Mouse (Mus musculus) MEL (cell line): ENCODE results near the gene Pdlim5. TPM values are rescaled to one million over a fixed set of nuclear protein-coding genes. Genes with fewer than 3 reads are reported as not detected.

Experiments used
- DNase-seq: peaks from one replicate; pipeline ENCODE4 v3.0.0; 2011; ENCODE audit warnings: low read depth, low spot score
- H3K27ac ChIP-seq: 2 replicates; pipeline ENCODE4 v1.5.1; 2012; ENCODE audit warnings: low read depth, mild to moderate bottlenecking, control low read depth, low read length, moderate library complexity; ENCODE audit not compliant: control insufficient read depth
- H3K27me3 ChIP-seq, 2 experiments: fragments of 150-350 bp in 1 of 2; sonication (generic) in 1 of 2; 2 replicates each; pipeline ENCODE4 v1.6.1; 2012; ENCODE audit warnings: low read length in 2 of 2, mild to moderate bottlenecking in 2 of 2, improper control_type of control experiment in 1 of 2, moderate library complexity in 1 of 2; ENCODE audit not compliant: insufficient read depth in 2 of 2, control insufficient read depth in 1 of 2
- H3K36me3 ChIP-seq, 2 experiments: 2 replicates each; pipeline ENCODE4 v1.6.1; 2012 to 2014; ENCODE audit warnings: low read length in 2 of 2, improper control_type of control experiment in 1 of 2, inconsistent platforms in 1 of 2, mild to moderate bottlenecking in 1 of 2; ENCODE audit not compliant: insufficient read depth in 2 of 2, control insufficient read depth in 1 of 2
- H3K4me1 ChIP-seq, 2 experiments: fragments of 150-350 bp in 1 of 2; sonication (generic) in 1 of 2; 2 replicates each; pipeline ENCODE4 v1.6.1; 2012; ENCODE audit warnings: low read length in 2 of 2, improper control_type of control experiment in 1 of 2, mild to moderate bottlenecking in 1 of 2; ENCODE audit not compliant: insufficient read depth in 2 of 2, control insufficient read depth in 1 of 2
- H3K4me3 ChIP-seq, 2 experiments: fragments of 150-350 bp in 1 of 2; sonication (generic) in 1 of 2; 2 replicates each; pipeline ENCODE4 v1.5.1; 2012; ENCODE audit warnings: low read depth in 2 of 2, low read length in 2 of 2, mild to moderate bottlenecking in 2 of 2, moderate library complexity in 2 of 2, control low read depth in 1 of 2, improper control_type of control experiment in 1 of 2; ENCODE audit not compliant: control insufficient read depth in 1 of 2, insufficient read depth in 1 of 2
- H3K79me2 ChIP-seq: 2 replicates; pipeline ENCODE4 v1.6.1; 2012; ENCODE audit warnings: mild to moderate bottlenecking, low read length, moderate library complexity; ENCODE audit not compliant: control insufficient read depth, poor library complexity, insufficient read depth
- H3K9ac ChIP-seq: 2 replicates; pipeline ENCODE4 v1.6.1; 2012; ENCODE audit warnings: low read depth, mild to moderate bottlenecking, control low read depth, low read length, moderate library complexity; ENCODE audit not compliant: control insufficient read depth, poor library complexity, severe bottlenecking
- H3K9me3 ChIP-seq: fragments of 150-350 bp; sonication (generic); replicated peaks from 2 replicates; pipeline ENCODE4 v1.6.1; 2012; ENCODE audit warnings: mild to moderate bottlenecking, low read length, improper control_type of control experiment, moderate library complexity; ENCODE audit not compliant: insufficient read depth
- BHLHE40 ChIP-seq: IDR thresholded peaks from 2 replicates; pipeline ENCODE4 v1.6.1; 2012; ENCODE audit warnings: low read depth, mild to moderate bottlenecking, inconsistent platforms, low read length, improper control_type of control experiment, borderline replicate concordance
- EP300 ChIP-seq, 2 experiments: IDR thresholded peaks; 2 replicates each; pipeline ENCODE4 v1.6.1; 2011; ENCODE audit warnings: improper control_type of control experiment in 2 of 2, low read length in 2 of 2, low read depth in 1 of 2, mild to moderate bottlenecking in 1 of 2
- ETS1 ChIP-seq: IDR thresholded peaks from 2 replicates; pipeline ENCODE4 v1.6.1; 2012; ENCODE audit warnings: low read depth, mild to moderate bottlenecking, inconsistent platforms, low read length, improper control_type of control experiment, moderate library complexity
- GABPA ChIP-seq: IDR thresholded peaks from 2 replicates; pipeline ENCODE4 v1.6.1; 2012; ENCODE audit warnings: low read depth, mild to moderate bottlenecking, inconsistent platforms, low read length, improper control_type of control experiment, moderate library complexity
- HCFC1 ChIP-seq: IDR thresholded peaks from 2 replicates; pipeline ENCODE4 v1.6.1; 2012; ENCODE audit warnings: low read depth, mild to moderate bottlenecking, inconsistent platforms, low read length, improper control_type of control experiment, moderate library complexity
- JUND ChIP-seq: IDR thresholded peaks from 2 replicates; pipeline ENCODE4 v1.6.1; 2011; ENCODE audit warnings: low read depth, mild to moderate bottlenecking, improper control_type of control experiment, low read length
- KAT2A ChIP-seq: conservative IDR thresholded peaks from 2 replicates; pipeline ENCODE4 v1.6.1; 2012; ENCODE audit warnings: low read depth, low read length, improper control_type of control experiment, inconsistent platforms
- MAFK ChIP-seq: IDR thresholded peaks from 2 replicates; pipeline ENCODE4 v1.6.1; 2011; ENCODE audit warnings: low read depth, mild to moderate bottlenecking, low read length, improper control_type of control experiment, borderline replicate concordance
- MAX ChIP-seq: IDR thresholded peaks from 2 replicates; pipeline ENCODE4 v1.6.1; 2011; ENCODE audit warnings: low read length, improper control_type of control experiment
- MAZ ChIP-seq: IDR thresholded peaks from 2 replicates; pipeline ENCODE4 v1.6.1; 2012; ENCODE audit warnings: low read depth, mild to moderate bottlenecking, inconsistent platforms, low read length, improper control_type of control experiment
- MEF2A ChIP-seq: IDR thresholded peaks from 2 replicates; pipeline ENCODE4 v1.6.1; 2014; ENCODE audit warnings: low read depth, mild to moderate bottlenecking, inconsistent platforms, low read length, improper control_type of control experiment; ENCODE audit not compliant: poor library complexity, insufficient replicate concordance, severe bottlenecking; ENCODE audit errors: extremely low read depth
- MXI1 ChIP-seq: IDR thresholded peaks from 2 replicates; pipeline ENCODE4 v1.6.1; 2011; ENCODE audit warnings: mild to moderate bottlenecking, low read depth, low read length, improper control_type of control experiment
- NRF1 ChIP-seq: IDR thresholded peaks from 2 replicates; pipeline ENCODE4 v1.6.1; 2014; ENCODE audit warnings: low read depth, mild to moderate bottlenecking, inconsistent platforms, low read length, improper control_type of control experiment, moderate library complexity; ENCODE audit not compliant: poor library complexity, insufficient read depth, severe bottlenecking
- RCOR1 ChIP-seq: IDR thresholded peaks from 2 replicates; pipeline ENCODE4 v1.6.1; 2012; ENCODE audit warnings: low read depth, mild to moderate bottlenecking, inconsistent platforms, low read length, improper control_type of control experiment
- SIN3A ChIP-seq: IDR thresholded peaks from 2 replicates; pipeline ENCODE4 v1.6.1; 2012; ENCODE audit warnings: low read length, improper control_type of control experiment, inconsistent platforms
- SMC3 ChIP-seq: IDR thresholded peaks from 2 replicates; pipeline ENCODE4 v1.6.1; 2011; ENCODE audit warnings: low read depth, low read length, improper control_type of control experiment
- TAL1 ChIP-seq: IDR thresholded peaks from 2 replicates; pipeline ENCODE4 v1.6.1; 2012; ENCODE audit warnings: mild to moderate bottlenecking, inconsistent platforms, low read length, moderate library complexity, mixed read lengths
- TBP ChIP-seq: IDR thresholded peaks from 2 replicates; pipeline ENCODE4 v1.8.0; 2011; ENCODE audit warnings: low read depth, low read length, improper control_type of control experiment
- TCF12 ChIP-seq: IDR thresholded peaks from 2 replicates; pipeline ENCODE4 v1.6.1; 2014; ENCODE audit warnings: low read depth, mild to moderate bottlenecking, inconsistent platforms, low read length, improper control_type of control experiment, moderate library complexity
- USF2 ChIP-seq, 2 experiments: IDR thresholded peaks; 2 replicates each; pipeline ENCODE4 v1.6.1; 2011 to 2012; ENCODE audit warnings: improper control_type of control experiment in 2 of 2, low read length in 2 of 2, borderline replicate concordance in 1 of 2, inconsistent platforms in 1 of 2, low read depth in 1 of 2, mild to moderate bottlenecking in 1 of 2; ENCODE audit not compliant: insufficient read depth in 1 of 2
- ZC3H11A ChIP-seq: IDR thresholded peaks from 2 replicates; pipeline ENCODE4 v1.6.1; 2012; ENCODE audit warnings: low read depth, mild to moderate bottlenecking, inconsistent platforms, low read length, improper control_type of control experiment
- ZKSCAN1 ChIP-seq: IDR thresholded peaks from 2 replicates; pipeline ENCODE4 v1.6.1; 2012; ENCODE audit warnings: low read depth, mild to moderate bottlenecking, inconsistent platforms, low read length, improper control_type of control experiment, moderate library complexity
- polyA plus RNA-seq, 2 experiments: library from polyadenylated mRNA; stranded (reverse) in 1 of 2; unstranded in 1 of 2; fragments of >175 nt in 1 of 2; fragments of >200 nt in 1 of 2; gene quantifications; 2 replicates each; pipeline versions ENCODE4 v1.2.1 to v1.2.4; 2012; ENCODE audit warnings: low replicate concordance in 2 of 2, low read depth in 1 of 2; ENCODE audit not compliant: insufficient read length in 2 of 2, insufficient read depth in 1 of 2, missing spikeins in 1 of 2
- total RNA-seq: library from RNA; depleted of rRNA; stranded (reverse); fragments of 300-350 nt; gene quantifications from 2 replicates; pipeline ENCODE4 v1.2.3, GENCODE M21; 2012

Gene Pdlim5
- total and polyA plus RNA-seq, 3 experiments = 8.7 to 9.9 TPM; not detected in 1

DNA sequence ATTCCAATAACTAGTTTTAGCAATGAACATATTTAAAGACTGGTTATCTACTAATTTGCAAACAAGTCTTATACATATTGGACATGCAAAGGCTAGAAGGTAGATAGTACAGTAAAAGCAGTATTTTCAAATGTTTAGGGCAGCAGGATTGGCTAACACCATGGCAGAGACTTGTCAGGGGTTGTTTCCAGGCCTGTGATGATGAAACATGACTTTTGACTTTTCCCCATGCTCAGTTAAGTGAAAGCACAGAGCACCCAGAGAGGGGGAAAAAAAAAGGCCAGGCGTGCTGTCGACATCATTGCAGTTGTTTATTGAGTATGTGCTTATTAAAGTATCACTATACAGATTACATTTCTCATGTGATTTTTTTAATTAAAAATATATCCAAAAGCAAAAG, 156.2 kb downstream of the Pdlim5 start:
- H3K4me1 ChIP-seq = no peaks in the 10 kb centered on the region
- H3K27ac ChIP-seq = no peak overlapping the region
- H3K4me3 ChIP-seq = no peak overlapping the region
- no peak for DNase-seq
- H3K9me3 ChIP-seq = no peaks in the 10 kb centered on the region
- no peaks in the 10 kb centered on the region for H3K79me2 ChIP-seq
- TF ChIP-seq ETS1 (no peak), HCFC1 (no peak), TAL1 (no peak), SMC3 (no peak), MEF2A (no peak), MAZ (no peak), ZKSCAN1 (no peak), JUND (no peak), ZC3H11A (no peak), BHLHE40 (no peak), TBP (no peak), EP300 (IDR thresholded peaks at IDR 0.05; ENCODE audit: low read depth in 1 of 2, low read length in 2 of 2) (no peak), NRF1 (no peak), MAX (no peak), SIN3A (no peak), MXI1 (no peak), GABPA (no peak)
- no peaks in the 10 kb centered on the region for H3K27me3 ChIP-seq
- H3K36me3 ChIP-seq = no peaks in the 10 kb centered on the region
- no peak overlapping the region for H3K9ac ChIP-seq

DNA sequence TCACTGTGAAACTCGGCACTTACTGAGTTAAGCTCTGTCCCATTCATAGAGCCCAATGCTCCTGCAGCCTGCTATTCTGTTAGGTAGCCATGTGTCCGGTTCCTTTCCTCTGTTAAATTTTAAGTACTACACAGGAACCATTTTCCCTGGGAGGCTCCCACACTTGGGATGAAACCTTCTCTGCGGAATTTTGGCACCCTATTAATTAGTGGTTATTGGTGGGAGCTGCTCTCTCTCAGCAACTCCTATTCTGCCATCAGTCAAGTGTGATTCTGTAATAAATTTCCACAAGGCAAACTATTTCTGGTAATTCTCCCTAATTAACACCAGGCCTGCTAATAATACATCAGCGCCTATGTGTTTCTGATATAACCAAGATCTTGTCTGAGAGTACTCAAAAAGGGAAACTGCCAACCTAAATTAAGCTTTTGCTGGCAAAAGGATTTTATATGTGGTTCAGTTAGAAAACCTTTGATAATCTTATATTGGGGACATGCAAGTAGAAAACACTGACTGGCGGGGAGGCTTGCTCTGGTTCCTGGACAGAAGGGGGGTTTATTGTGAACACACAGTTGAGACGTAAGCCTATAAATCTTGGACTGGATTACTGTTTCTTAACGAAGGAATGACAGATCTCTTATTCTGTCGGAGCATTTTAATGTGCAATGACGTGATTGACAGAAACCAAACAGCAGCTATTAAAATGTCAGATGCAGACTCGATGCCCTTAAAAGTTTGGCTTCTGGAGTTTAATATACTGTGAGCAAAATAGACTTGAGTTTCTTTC, 157.0 kb downstream of the Pdlim5 start:
- H3K4me1 ChIP-seq = no peaks in the 10 kb centered on the region
- H3K79me2 ChIP-seq = no peaks in the 10 kb centered on the region
- no peaks in the 10 kb centered on the region for H3K9me3 ChIP-seq
- no peak for DNase-seq
- no peaks in the 10 kb centered on the region for H3K27me3 ChIP-seq
- H3K27ac ChIP-seq = no peak overlapping the region
- H3K4me3 ChIP-seq = no peak overlapping the region
- no peak for TF ChIP-seq KAT2A
- no peak for TF ChIP-seq MAFK
- TF ChIP-seq SMC3 = no peak
- no peak for TF ChIP-seq TCF12
- no peak for TF ChIP-seq BHLHE40
- TF ChIP-seq USF2 (IDR thresholded peaks at IDR 0.05; ENCODE audit: borderline replicate concordance in 1 of 2, insufficient read depth in 1 of 2, low read depth in 1 of 2, low read length in 2 of 2) = no peak
- TF ChIP-seq ZC3H11A = no peak
- TF ChIP-seq MAZ = no peak
- TF ChIP-seq RCOR1 = no peak
- TF ChIP-seq, all 39 proteins: peak for 0
- Histone ChIP-seq H3K9ac (no peak overlapping the region), H3K36me3 (no peaks in the 10 kb centered on the region)
